Mouse (Mus musculus) limb, embryonic 14.5 days (tissue): ENCODE results near the gene Zfp367. TPM values are rescaled to one million over a fixed set of nuclear protein-coding genes. Genes with fewer than 3 reads are reported as not detected.

ENCODE experiments used
- ATAC-seq: fragments of 200-750 bp; cut with Nextera tagmentation; 2 replicates; pipeline ENCODE4 v1.8.0; 2017; ENCODE audit warnings: low read depth, moderate number of reproducible peaks, moderate TSS enrichment; ENCODE audit not compliant: low FRiP score
- DNase-seq: peaks from one replicate; pipeline ENCODE4 v3.0.0-alpha.2; 2015; ENCODE audit warnings: low spot score
- H3K27ac ChIP-seq: fragments of 300-500 bp; sonication (generic); replicated peaks from 2 replicates; pipeline ENCODE4 v1.5.1; 2014; ENCODE audit warnings: low read depth, mild to moderate bottlenecking, low read length, moderate library complexity, mixed read lengths
- H3K27me3 ChIP-seq: fragments of 300-500 bp; sonication (generic); 2 replicates; pipeline ENCODE4 v1.6.1; 2014; ENCODE audit warnings: low read length, mixed read lengths; ENCODE audit not compliant: control insufficient read depth, insufficient read depth
- H3K36me3 ChIP-seq: fragments of 300-500 bp; sonication (generic); 2 replicates; pipeline ENCODE4 v1.6.1; 2014; ENCODE audit warnings: mild to moderate bottlenecking, low read length, moderate library complexity, mixed read lengths; ENCODE audit not compliant: control insufficient read depth, insufficient read depth
- H3K4me1 ChIP-seq: fragments of 300-500 bp; sonication (generic); 2 replicates; pipeline ENCODE4 v1.6.1; 2014; ENCODE audit warnings: antibody characterized with exemption, low read length, mixed read lengths; ENCODE audit not compliant: control insufficient read depth, insufficient read depth
- H3K4me2 ChIP-seq: fragments of 300-500 bp; sonication (generic); replicated peaks from 2 replicates; pipeline ENCODE4 v1.6.1; 2014; ENCODE audit warnings: low read depth, mild to moderate bottlenecking, low read length, moderate library complexity; ENCODE audit not compliant: severe bottlenecking
- H3K4me3 ChIP-seq: fragments of 300-500 bp; sonication (generic); replicated peaks from 2 replicates; pipeline ENCODE4 v1.5.1; 2014; ENCODE audit warnings: low read length
- H3K9ac ChIP-seq: fragments of 300-500 bp; sonication (generic); 2 replicates; pipeline ENCODE4 v1.6.1; 2014; ENCODE audit warnings: mild to moderate bottlenecking, low read depth, low read length, moderate library complexity; ENCODE audit not compliant: severe bottlenecking
- H3K9me3 ChIP-seq: fragments of 300-500 bp; sonication (generic); 2 replicates; pipeline ENCODE4 v1.6.1; 2016; ENCODE audit warnings: low read length; ENCODE audit not compliant: control insufficient read depth
- POLR2A ChIP-seq: fragments of 200-500 bp; IDR thresholded peaks from 2 replicates; pipeline ENCODE4 v1.8.0; 2012; ENCODE audit warnings: inconsistent platforms, mild to moderate bottlenecking, moderate library complexity, borderline replicate concordance; ENCODE audit not compliant: insufficient read depth, insufficient read length; ENCODE audit errors: extremely low read depth
- WGBS: fragments of 180-500 bp; shearing (Covaris S2); extraction: QIAGEN DNeasy Blood & Tissue Kit; methylation state at CpG from one replicate; pipeline ENCODE4 v1.1.7; 2014; 5-methylcytosine and 5-hydroxymethylcytosine counted together
- polyA plus RNA-seq, 2 experiments: library from polyadenylated mRNA; depleted of rRNA in 1 of 2; stranded (reverse) in 1 of 2; unstranded in 1 of 2; fragments of >200 nt; fragmentation: Nextera tagmentation in 1 of 2; extraction: Ambion mirVana in 1 of 2; gene quantifications; 2 replicates each; pipeline versions ENCODE4 v1.2.1 to v1.2.3; 2012 to 2014

The Zfp367 gene
- polyA plus RNA-seq, 2 experiments, result 17.2 to 21.0 TPM

- DNase-seq, result no peak
Observed at GRCm38 (mm10) chr13:64185586-64185985, 32.6 kb upstream of the Zfp367 start.

GRCm38 (mm10) chr13:64185176-64185575 is 32.2 kb upstream of the Zfp367 start:
- no peak for TF ChIP-seq POLR2A
- WGBS, result 82% methylated on average over 7 of the region's 7 CpGs
- ATAC-seq, result no peak
- H3K4me1 ChIP-seq, result no peaks in the 10 kb centered on the region
- H3K27ac ChIP-seq, result no peak overlapping the region
- no peaks in the 10 kb centered on the region for H3K27me3 ChIP-seq
- no peak overlapping the region for H3K4me2 ChIP-seq
- H3K36me3 ChIP-seq, result peaks cover 30% of the 10 kb centered on the region
- H3K9ac ChIP-seq, result no peak overlapping the region
- no peak overlapping the region for H3K4me3 ChIP-seq
- no peak for DNase-seq
- H3K9me3 ChIP-seq, result no peaks in the 10 kb centered on the region

More at GRCm38 (mm10) chr13:64185586-64185985, 32.6 kb upstream of the Zfp367 start:
- no peak for ATAC-seq
- no peaks in the 10 kb centered on the region for H3K27me3 ChIP-seq
- H3K36me3 ChIP-seq, result peaks cover 30% of the 10 kb centered on the region
- H3K4me1 ChIP-seq, result no peaks in the 10 kb centered on the region
- no peak overlapping the region for H3K4me2 ChIP-seq
- H3K27ac ChIP-seq, result no peak overlapping the region
- H3K4me3 ChIP-seq, result no peak overlapping the region
- 93% methylated on average over 9 of the region's 9 CpGs for whole genome bisulfite sequencing
- H3K9ac ChIP-seq, result no peak overlapping the region
- no peaks in the 10 kb centered on the region for H3K9me3 ChIP-seq
- no peak for TF ChIP-seq POLR2A

DNA sequence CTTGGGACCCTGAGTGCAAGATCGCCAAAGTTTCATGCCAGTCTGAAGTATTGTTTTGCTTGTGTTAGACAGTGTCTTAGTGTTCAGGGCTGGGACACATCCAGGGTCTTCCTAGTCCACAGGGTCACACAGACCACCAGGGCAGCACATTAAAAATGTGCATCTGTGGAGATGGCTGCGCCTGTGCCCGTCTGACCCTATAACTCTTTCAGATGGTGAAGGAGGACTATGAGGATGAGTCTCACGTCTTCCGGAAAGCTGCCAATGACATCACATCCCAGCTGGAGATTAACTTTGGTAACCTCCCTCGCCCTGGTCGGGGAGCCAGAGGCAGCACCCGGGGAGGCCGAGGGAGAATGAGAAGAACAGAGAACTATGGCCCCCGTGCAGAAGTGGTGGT is 31.4 kb upstream of the Zfp367 start:
- 79% methylated on average over 10 of the region's 10 CpGs for WGBS
- no peak overlapping the region for H3K27ac ChIP-seq

DNA sequence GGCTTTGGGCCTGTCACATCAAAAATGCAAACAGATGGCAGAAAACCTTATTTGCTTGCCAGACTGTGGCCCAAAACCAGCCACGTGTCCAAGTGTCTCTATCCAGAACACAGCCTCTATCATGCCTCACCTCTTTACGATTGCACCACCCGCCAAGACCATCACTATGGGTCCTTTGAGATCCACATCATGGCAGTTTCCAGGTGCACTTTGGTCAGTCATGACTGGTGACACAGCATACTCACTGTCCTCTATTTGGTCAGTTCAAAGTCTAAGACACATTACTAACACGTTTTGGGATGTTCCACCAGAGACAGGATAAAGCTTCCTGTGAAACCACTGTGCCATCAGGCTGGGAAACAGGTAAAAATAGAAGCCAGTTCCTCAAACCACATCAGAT is 30.6 kb upstream of the Zfp367 start:
- Histone ChIP-seq H3K36me3 (peaks cover 30% of the 10 kb centered on the region), H3K4me3 (no peak overlapping the region), H3K27me3 (no peaks in the 10 kb centered on the region), H3K9ac (no peak overlapping the region), H3K27ac (no peak overlapping the region), H3K9me3 (no peaks in the 10 kb centered on the region), H3K4me2 (no peak overlapping the region), H3K4me1 (no peaks in the 10 kb centered on the region)
- WGBS, result 71% methylated on average over 4 of the region's 4 CpGs
- no peak for TF ChIP-seq POLR2A
- DNase-seq (no peak), ATAC-seq (no peak)

More for the DNA sequence above, 31.4 kb upstream of the Zfp367 start:
- no peak overlapping the region for H3K4me2 ChIP-seq
- no peak overlapping the region for H3K9ac ChIP-seq
- no peak overlapping the region for H3K4me3 ChIP-seq
- no peaks in the 10 kb centered on the region for H3K27me3 ChIP-seq
- TF ChIP-seq POLR2A, result no peak
- H3K9me3 ChIP-seq, result no peaks in the 10 kb centered on the region
- no peak for DNase-seq
- ATAC-seq, result no peak
- no peaks in the 10 kb centered on the region for H3K4me1 ChIP-seq
- peaks cover 30% of the 10 kb centered on the region for H3K36me3 ChIP-seq

GRCm38 (mm10) chr13:64182091-64182490 is 29.1 kb upstream of the Zfp367 start:
- no peak for TF ChIP-seq POLR2A
- H3K4me3 ChIP-seq, result no peak overlapping the region
- WGBS, result 90% methylated on average over 2 of the region's 2 CpGs
- H3K9ac ChIP-seq, result no peak overlapping the region
- no peak overlapping the region for H3K4me2 ChIP-seq
- peaks cover 43% of the 10 kb centered on the region for H3K36me3 ChIP-seq
- H3K4me1 ChIP-seq, result no peaks in the 10 kb centered on the region
- no peak overlapping the region for H3K27ac ChIP-seq
- H3K9me3 ChIP-seq, result no peaks in the 10 kb centered on the region
- no peak for ATAC-seq
- DNase-seq, result no peak
- no peaks in the 10 kb centered on the region for H3K27me3 ChIP-seq

DNA sequence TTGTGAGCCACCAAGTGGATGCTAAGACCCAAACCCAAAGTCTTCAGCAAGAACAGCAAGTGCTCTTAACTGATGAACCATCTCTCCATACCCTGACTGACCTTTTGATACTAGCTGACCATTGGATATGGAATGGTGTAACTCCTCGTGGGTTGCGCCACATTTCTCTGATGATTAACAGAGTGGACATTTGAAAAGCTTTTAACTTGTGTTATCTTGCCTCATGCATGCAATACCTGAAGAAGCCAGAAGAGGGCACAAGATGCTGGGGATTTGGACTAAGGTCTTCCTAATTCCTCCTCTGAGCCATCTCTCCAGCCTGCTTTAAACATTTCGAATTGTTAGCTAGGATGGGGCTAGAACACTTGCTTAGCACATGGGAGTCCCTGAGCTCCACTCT is 27.9 kb upstream of the Zfp367 start:
- H3K27me3 ChIP-seq, result no peaks in the 10 kb centered on the region
- WGBS, result 81% methylated on average over 3 of the region's 3 CpGs
- no peak for TF ChIP-seq POLR2A
- H3K36me3 ChIP-seq, result peaks cover 37% of the 10 kb centered on the region
- ATAC-seq (no peak), DNase-seq (peak; percentile 23)
- H3K9me3 ChIP-seq, result no peaks in the 10 kb centered on the region
- no peak overlapping the region for H3K9ac ChIP-seq
- H3K4me1 ChIP-seq, result no peaks in the 10 kb centered on the region
- H3K27ac ChIP-seq, result no peak overlapping the region
- H3K4me3 ChIP-seq, result no peak overlapping the region
- no peak overlapping the region for H3K4me2 ChIP-seq
